Mouse (Mus musculus) 416B (cell line): ENCODE data around the gene Gdf1.

Source experiments
- DNase-seq: peaks from one replicate; pipeline ENCODE4 v3.0.0; 2011; ENCODE audit warnings: low read depth

Gdf1 gene

GRCm38 (mm10) chr8:70329124-70329834 lies at the start of gene Gdf1:
Gdf1 (plus strand) TSS chr8:70329817.
- no peak for DNase-seq

GRCm38 (mm10) chr8:70281001-70281400 lies 48.6 kb upstream of the Gdf1 start:
- DNase-seq = no peak

GRCm38 (mm10) chr8:70282603-70283135 lies 46.9 kb upstream of the Gdf1 start, which contains the start of gene Homer3:
Homer3 (plus strand) TSS chr8:70282827.
- DNase-seq = peak; percentile 97

- peak; percentile 41 for DNase-seq
Measured at GRCm38 (mm10) chr8:70283136-70284077, 46.2 kb upstream of the Gdf1 start.

GRCm38 (mm10) chr8:70284421-70284820 lies 45.2 kb upstream of the Gdf1 start:
- DNase-seq = peak; percentile 42

GRCm38 (mm10) chr8:70285304-70285703 lies 44.3 kb upstream of the Gdf1 start:
- DNase-seq = no peak

GRCm38 (mm10) chr8:70286737-70287136 lies 42.9 kb upstream of the Gdf1 start:
- DNase-seq = peak; percentile 39

GRCm38 (mm10) chr8:70293988-70294405 lies 35.6 kb upstream of the Gdf1 start:
- DNase-seq = no peak

GRCm38 (mm10) chr8:70300881-70301280 lies 28.7 kb upstream of the Gdf1 start:
- peak; percentile 33 for DNase-seq

GRCm38 (mm10) chr8:70302358-70302890 lies 27.2 kb upstream of the Gdf1 start, which contains the start of the genes Ddx49 and Cope:
Ddx49 (minus strand) TSS chr8:70302489.
Cope (plus strand) TSS chr8:70302518.
- DNase-seq = peak; percentile 97

GRCm38 (mm10) chr8:70302901-70303300 lies 26.7 kb upstream of the Gdf1 start:
- no peak for DNase-seq

GRCm38 (mm10) chr8:70309311-70309710 lies 20.3 kb upstream of the Gdf1 start:
- DNase-seq = peak; percentile 42

- DNase-seq = peak; percentile 18
Measured at GRCm38 (mm10) chr8:70313399-70313798, 16.2 kb upstream of the Gdf1 start.

GRCm38 (mm10) chr8:70315624-70316510 lies 13.8 kb upstream of the Gdf1 start, which contains the start of gene Cers1:
Cers1 (plus strand) TSS chr8:70315775.
- DNase-seq = no peak

GRCm38 (mm10) chr8:70316511-70317504 lies 12.8 kb upstream of the Gdf1 start:
- no peak for DNase-seq

- no peak for DNase-seq
Measured at GRCm38 (mm10) chr8:70317872-70318271, 11.7 kb upstream of the Gdf1 start.

GRCm38 (mm10) chr8:70323716-70324115 lies 5.9 kb upstream of the Gdf1 start:
- DNase-seq = peak; percentile 31

- no peak for DNase-seq
Measured at GRCm38 (mm10) chr8:70327512-70327911, 2.1 kb upstream of the Gdf1 start.

GRCm38 (mm10) chr8:70329835-70330740 lies 471 bp downstream of the Gdf1 start:
- DNase-seq = no peak
